Mouse (Mus musculus): ENCODE results near the gene Rnf13. TPM values are rescaled to one million over a fixed set of nuclear protein-coding genes. Genes with fewer than 3 reads are reported as not detected.

Gene Rnf13
- polyA plus RNA-seq, 1 experiment from 2014 or later = 86.1 TPM

DNA sequence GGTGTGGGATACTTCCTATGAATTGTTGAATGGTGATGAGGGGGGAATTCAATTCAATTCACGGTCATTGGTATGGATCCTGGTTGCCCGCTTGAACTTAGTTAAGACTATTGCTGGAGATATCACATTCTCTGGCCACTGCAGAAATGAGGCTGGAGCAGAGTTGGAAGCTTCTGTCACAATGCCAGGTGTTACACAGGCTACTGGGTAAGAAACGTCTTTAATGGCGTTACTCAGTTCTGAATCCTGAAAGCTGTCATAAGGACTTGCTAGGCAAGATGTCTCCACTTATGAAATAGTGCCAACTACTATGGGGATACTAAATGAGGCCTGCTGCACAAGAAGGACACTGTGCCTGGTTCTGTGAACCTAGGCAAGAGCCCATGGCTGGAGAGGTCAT lies 101.0 kb downstream of the Rnf13 start:
- H3K4me3 ChIP-seq (replicated peaks; ENCODE audit: low read length) = no peak overlapping the region
- no peak overlapping the region for H3K4me2 ChIP-seq (replicated peaks)
- DNase-seq (ENCODE audit: low spot score) (no peak), ATAC-seq (ENCODE audit: low FRiP score) (no peak)
- H3K9me3 ChIP-seq (ENCODE audit: control insufficient read depth, low read length) = no peaks in the 10 kb centered on the region
- peaks cover 48% of the 10 kb centered on the region for H3K36me3 ChIP-seq (replicated peaks; ENCODE audit: control insufficient read depth, insufficient read depth)
- H3K4me1 ChIP-seq (replicated peaks; ENCODE audit: control insufficient read depth, insufficient read depth, low read length) = no peaks in the 10 kb centered on the region
- H3K9ac ChIP-seq = no peak overlapping the region
- no peaks in the 10 kb centered on the region for H3K27me3 ChIP-seq (ENCODE audit: control insufficient read depth, insufficient read depth, low read length)
- no peak overlapping the region for H3K27ac ChIP-seq
- 91% methylated on average over 4 of the region's 4 CpGs for WGBS

- H3K27me3 ChIP-seq (ENCODE audit: control insufficient read depth, insufficient read depth, low read length) = no peaks in the 10 kb centered on the region
- no peaks in the 10 kb centered on the region for H3K9me3 ChIP-seq (ENCODE audit: control insufficient read depth, low read length)
- ATAC-seq (ENCODE audit: low FRiP score) (no peak), DNase-seq (ENCODE audit: low spot score) (peak; percentile 75)
- H3K27ac ChIP-seq = no peak overlapping the region
- H3K4me1 ChIP-seq (replicated peaks; ENCODE audit: control insufficient read depth, insufficient read depth, low read length) = peaks cover 21% of the 10 kb centered on the region
- H3K36me3 ChIP-seq (replicated peaks; ENCODE audit: control insufficient read depth, insufficient read depth) = peaks cover 49% of the 10 kb centered on the region
- H3K4me2 ChIP-seq (replicated peaks) = no peak overlapping the region
- H3K4me3 ChIP-seq (replicated peaks; ENCODE audit: low read length) = no peak overlapping the region
- H3K9ac ChIP-seq = no peak overlapping the region
Measured at GRCm38 (mm10) chr3:57843775-57844174, 107.9 kb downstream of the Rnf13 start.

DNA sequence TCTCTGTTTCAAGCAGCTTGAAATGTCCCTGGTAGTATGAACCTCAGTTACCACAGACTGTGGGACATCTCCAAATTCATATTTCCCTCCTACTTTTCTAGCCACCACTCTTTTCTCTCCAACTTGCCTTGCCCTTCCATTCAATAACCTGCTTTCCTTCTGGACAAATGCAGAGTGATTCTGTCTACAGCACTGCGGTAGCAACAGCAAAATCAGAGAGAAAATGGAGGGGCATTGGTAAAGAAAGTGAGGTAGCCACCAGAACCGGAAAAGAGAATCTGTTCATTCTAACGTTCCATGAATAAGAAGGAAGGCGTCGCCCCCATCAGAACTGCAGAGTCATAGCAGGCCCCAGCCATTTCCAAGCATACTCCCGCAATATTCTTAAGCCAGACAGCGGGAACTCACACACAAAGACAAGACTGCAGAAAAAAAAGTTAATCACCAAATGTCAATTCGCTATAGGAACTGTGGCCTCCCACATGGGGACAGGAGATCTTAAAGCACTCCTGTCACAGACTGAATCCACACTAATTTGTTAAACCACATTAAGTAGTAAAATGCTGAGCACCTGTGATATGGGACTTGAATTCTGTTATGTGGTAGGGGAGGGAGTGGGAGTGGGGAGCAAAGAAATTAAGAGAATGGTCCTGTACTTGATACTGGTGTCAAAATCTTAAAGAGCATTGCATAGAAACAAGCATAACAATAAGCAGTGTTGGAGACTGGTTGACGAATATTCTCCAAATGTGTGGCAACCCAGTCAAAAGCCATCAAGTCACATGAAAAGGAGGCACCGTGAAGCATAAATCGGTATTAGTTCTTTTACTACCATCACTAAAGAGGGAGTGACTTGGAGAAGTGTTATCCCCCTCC lies 110.2 kb downstream of the Rnf13 start:
- WGBS = 5% methylated on average over 11 of the region's 11 CpGs
- DNase-seq (ENCODE audit: low spot score) = peak; percentile 62

DNA sequence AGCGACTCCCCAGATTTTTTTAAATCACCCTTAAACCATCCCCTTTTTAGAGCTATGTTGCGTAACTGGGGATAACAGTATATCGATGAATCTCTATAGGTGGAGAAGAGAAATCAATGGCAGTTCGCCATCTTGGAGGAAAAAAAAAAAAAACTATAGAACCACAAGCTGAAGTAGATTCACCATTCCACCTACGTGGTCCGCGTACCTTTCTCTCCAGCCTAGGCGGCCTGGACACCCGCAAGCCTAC lies 110.7 kb downstream of the Rnf13 start:
- H3K9me3 ChIP-seq (ENCODE audit: control insufficient read depth, low read length) = no peaks in the 10 kb centered on the region
- peaks cover 21% of the 10 kb centered on the region for H3K4me1 ChIP-seq (replicated peaks; ENCODE audit: control insufficient read depth, insufficient read depth, low read length)
- ATAC-seq (ENCODE audit: low FRiP score) (no peak; the same call in 1 of the 2 replicates), DNase-seq (ENCODE audit: low spot score) (no peak)
- peak overlapping the region; percentile 74 for H3K4me2 ChIP-seq (replicated peaks)
- peak overlapping the region; percentile 99 for H3K9ac ChIP-seq
- H3K4me3 ChIP-seq (replicated peaks; ENCODE audit: low read length) = peak overlapping the region; percentile 99
- no peaks in the 10 kb centered on the region for H3K27me3 ChIP-seq (ENCODE audit: control insufficient read depth, insufficient read depth, low read length)
- under 1% methylated on average over 9 of the region's 9 CpGs for WGBS
- peaks cover 30% of the 10 kb centered on the region for H3K36me3 ChIP-seq (replicated peaks; ENCODE audit: control insufficient read depth, insufficient read depth)
- H3K27ac ChIP-seq = peak overlapping the region; percentile 100

More for the DNA sequence above, 110.2 kb downstream of the Rnf13 start:
- Histone ChIP-seq H3K27ac (peak overlapping the region; percentile 100), H3K9ac (peak overlapping the region; percentile 99), H3K4me2 (replicated peaks) (peak overlapping the region; percentile 74), H3K36me3 (replicated peaks; ENCODE audit: control insufficient read depth, insufficient read depth) (peaks cover 36% of the 10 kb centered on the region), H3K4me3 (replicated peaks; ENCODE audit: low read length) (peak overlapping the region; percentile 99), H3K27me3 (ENCODE audit: control insufficient read depth, insufficient read depth, low read length) (no peaks in the 10 kb centered on the region), H3K9me3 (ENCODE audit: control insufficient read depth, low read length) (no peaks in the 10 kb centered on the region), H3K4me1 (replicated peaks; ENCODE audit: control insufficient read depth, insufficient read depth, low read length) (peaks cover 21% of the 10 kb centered on the region)
- ATAC-seq (ENCODE audit: low FRiP score) = no peak

GRCm38 (mm10) chr3:57846912-57847759 lies 111.3 kb downstream of the Rnf13 start:
- Histone ChIP-seq H3K9me3 (ENCODE audit: control insufficient read depth, low read length) (no peaks in the 10 kb centered on the region), H3K4me2 (replicated peaks) (peak overlapping the region; percentile 74), H3K4me1 (replicated peaks; ENCODE audit: control insufficient read depth, insufficient read depth, low read length) (peaks cover 21% of the 10 kb centered on the region), H3K36me3 (replicated peaks; ENCODE audit: control insufficient read depth, insufficient read depth) (peaks cover 25% of the 10 kb centered on the region), H3K9ac (peak overlapping the region; percentile 99), H3K4me3 (replicated peaks; ENCODE audit: low read length) (peak overlapping the region; percentile 99), H3K27me3 (ENCODE audit: control insufficient read depth, insufficient read depth, low read length) (no peaks in the 10 kb centered on the region), H3K27ac (peak overlapping the region; percentile 100)
- peak; percentile 86 for ATAC-seq (ENCODE audit: low FRiP score)
- under 1% methylated on average over 84 of the region's 104 CpGs for WGBS
- peak; percentile 67 for DNase-seq (ENCODE audit: low spot score)

GRCm38 (mm10) chr3:57847760-57848185 lies 111.9 kb downstream of the Rnf13 start, which contains the start of gene Pfn2:
Gene Pfn2 (minus strand): TSS chr3:57848079.
- Histone ChIP-seq H3K9me3 (ENCODE audit: control insufficient read depth, low read length) (no peaks in the 10 kb centered on the region), H3K27ac (peak within 1 kb of the TSS; percentile 100), H3K4me3 (replicated peaks; ENCODE audit: low read length) (peak within 1 kb of the TSS; percentile 99), H3K4me1 (replicated peaks; ENCODE audit: control insufficient read depth, insufficient read depth, low read length) (peaks cover 21% of the 10 kb centered on the region), H3K9ac (peak within 1 kb of the TSS; percentile 99), H3K4me2 (replicated peaks) (peak within 1 kb of the TSS; percentile 74), H3K27me3 (ENCODE audit: control insufficient read depth, insufficient read depth, low read length) (no peaks in the 10 kb centered on the region), H3K36me3 (replicated peaks; ENCODE audit: control insufficient read depth, insufficient read depth) (peaks cover 19% of the 10 kb centered on the region)
- ATAC-seq (ENCODE audit: low FRiP score) = peak; percentile 91
- WGBS = under 1% methylated on average over 43 of the region's 52 CpGs
- peak; percentile 89 for DNase-seq (ENCODE audit: low spot score)

DNA sequence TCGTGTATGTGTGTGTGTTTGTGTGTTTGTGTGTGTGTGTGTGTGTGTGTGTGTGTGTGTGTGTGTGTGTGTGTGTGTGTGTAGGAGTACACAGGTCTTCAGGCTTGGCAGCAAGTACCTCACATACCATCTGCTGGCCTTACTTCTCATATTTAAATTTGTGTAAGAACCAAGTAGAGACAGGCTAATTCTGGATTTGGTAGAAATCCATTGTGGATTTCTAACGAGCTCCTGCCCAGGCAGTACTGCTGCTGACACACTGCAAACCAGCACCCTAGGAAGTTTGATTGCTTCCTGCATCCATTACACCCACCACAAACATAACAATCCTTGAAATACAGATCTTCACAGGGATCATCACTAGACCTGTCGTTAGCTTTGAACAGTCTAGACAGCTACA lies 147.1 kb downstream of the Rnf13 start:
- no peak for ATAC-seq (ENCODE audit: low FRiP score)
- no peaks in the 10 kb centered on the region for H3K36me3 ChIP-seq (replicated peaks; ENCODE audit: control insufficient read depth, insufficient read depth)
- H3K4me3 ChIP-seq (replicated peaks; ENCODE audit: low read length) = no peak overlapping the region
- 83% methylated on average over 3 of the region's 3 CpGs for WGBS
- no peak overlapping the region for H3K9ac ChIP-seq
- H3K4me1 ChIP-seq (replicated peaks; ENCODE audit: control insufficient read depth, insufficient read depth, low read length) = no peaks in the 10 kb centered on the region
- H3K9me3 ChIP-seq (ENCODE audit: control insufficient read depth, low read length) = no peaks in the 10 kb centered on the region
- no peak for DNase-seq (ENCODE audit: low spot score)
- no peaks in the 10 kb centered on the region for H3K27me3 ChIP-seq (ENCODE audit: control insufficient read depth, insufficient read depth, low read length)
- no peak overlapping the region for H3K27ac ChIP-seq
- H3K4me2 ChIP-seq (replicated peaks) = no peak overlapping the region

Measured in hindbrain, embryonic 14.5 days (tissue).